Mouse (Mus musculus) hindbrain, embryonic 16.5 days (tissue): Measurements from ENCODE around the gene Speer4d. TPM values are rescaled to one million over a fixed set of nuclear protein-coding genes. Genes with fewer than 3 reads are reported as not detected.
"Not testable (repeated sequence)": the region's sequence is repeated elsewhere in the genome, so short reads cannot be mapped to it uniquely, and the experiment has no call there.

ENCODE experiments used
- ATAC-seq: fragments of 200-750 bp; cut with Nextera tagmentation; 2 replicates; pipeline ENCODE4 v1.8.0; 2017; ENCODE audit warnings: moderate TSS enrichment, moderate library complexity
- H3K27ac ChIP-seq: fragments of 300-500 bp; sonication (generic); 2 replicates; pipeline ENCODE4 v1.5.1; 2014; ENCODE audit warnings: low read depth, mild to moderate bottlenecking, control low read depth, low read length, moderate library complexity
- H3K27me3 ChIP-seq: fragments of 300-500 bp; sonication (generic); replicated peaks from 2 replicates; pipeline ENCODE4 v1.6.1; 2014; ENCODE audit warnings: low read length; ENCODE audit not compliant: control insufficient read depth, insufficient read depth
- H3K36me3 ChIP-seq: fragments of 300-500 bp; sonication (generic); 2 replicates; pipeline ENCODE4 v1.6.1; 2014; ENCODE audit warnings: mild to moderate bottlenecking, low read length, moderate library complexity, mixed read lengths; ENCODE audit not compliant: control insufficient read depth, insufficient read depth
- H3K4me1 ChIP-seq: fragments of 300-500 bp; sonication (generic); 2 replicates; pipeline ENCODE4 v1.6.1; 2014; ENCODE audit warnings: low read depth, low read length; ENCODE audit not compliant: control insufficient read depth, insufficient read depth
- H3K4me2 ChIP-seq: fragments of 300-500 bp; sonication (generic); 2 replicates; pipeline ENCODE4 v1.6.1; 2014; ENCODE audit warnings: mild to moderate bottlenecking, low read length, control low read depth, moderate library complexity
- H3K4me3 ChIP-seq: fragments of 300-500 bp; sonication (generic); 2 replicates; pipeline ENCODE4 v1.5.1; 2014; ENCODE audit warnings: mild to moderate bottlenecking, low read length, control low read depth, moderate library complexity
- H3K9ac ChIP-seq: fragments of 300-500 bp; sonication (generic); 2 replicates; pipeline ENCODE4 v1.6.1; 2014; ENCODE audit warnings: low read depth, mild to moderate bottlenecking, control low read depth, low read length, moderate library complexity
- H3K9me3 ChIP-seq: fragments of 300-500 bp; sonication (generic); 2 replicates; pipeline ENCODE4 v1.6.1; 2014; ENCODE audit warnings: mild to moderate bottlenecking, low read length, moderate library complexity; ENCODE audit not compliant: control insufficient read depth
- WGBS: fragments of 180-500 bp; shearing (Covaris S2); extraction: QIAGEN DNeasy Blood & Tissue Kit; methylation state at CpG from one replicate; pipeline ENCODE4 v1.1.7; 2014; 5-methylcytosine and 5-hydroxymethylcytosine counted together
- polyA plus RNA-seq: library from polyadenylated mRNA; unstranded; fragments of >200 nt; fragmentation: Nextera tagmentation; extraction: Ambion mirVana; gene quantifications from 2 replicates; pipeline ENCODE4 v1.2.1, GENCODE M21; 2015

Gene Speer4d
- not detected in 2 replicates for polyA plus RNA-seq

GRCm38 (mm10) chr5:15618764-15619163 is at the start of gene Speer4d:
Gene Speer4d, plus strand, starts transcription at chr5:15619064.
- not testable (repeated sequence) for H3K27ac ChIP-seq, H3K4me2 ChIP-seq, H3K4me1 ChIP-seq, H3K9ac ChIP-seq, ATAC-seq, H3K27me3 ChIP-seq, H3K9me3 ChIP-seq, H3K4me3 ChIP-seq, H3K36me3 ChIP-seq
- 66% methylated on average over 1 of the region's 1 CpGs for WGBS

GRCm38 (mm10) chr5:15573735-15574134 is 45.1 kb upstream of the Speer4d start:
- not testable (repeated sequence) for H3K36me3 ChIP-seq, H3K27me3 ChIP-seq, H3K9ac ChIP-seq, H3K4me3 ChIP-seq, H3K4me1 ChIP-seq, ATAC-seq, H3K4me2 ChIP-seq, H3K9me3 ChIP-seq, H3K27ac ChIP-seq

GRCm38 (mm10) chr5:15577033-15577432 is 41.8 kb upstream of the Speer4d start, which contains the start of gene Gm21083:
Gene Gm21083, plus strand, starts transcription at chr5:15577333.
- not testable (repeated sequence) for H3K27me3 ChIP-seq, H3K36me3 ChIP-seq, H3K4me1 ChIP-seq, H3K4me3 ChIP-seq, H3K9me3 ChIP-seq, ATAC-seq, H3K27ac ChIP-seq, H3K4me2 ChIP-seq, H3K9ac ChIP-seq
- no CpG with 5 or more reads among the region's 1 CpGs for WGBS

GRCm38 (mm10) chr5:15586351-15586750 is 32.5 kb upstream of the Speer4d start:
- not testable (repeated sequence) for H3K4me3 ChIP-seq, H3K9me3 ChIP-seq, H3K27me3 ChIP-seq, H3K36me3 ChIP-seq, ATAC-seq, H3K27ac ChIP-seq, H3K4me1 ChIP-seq, H3K9ac ChIP-seq, H3K4me2 ChIP-seq

- H3K4me2 ChIP-seq, H3K4me3 ChIP-seq: not testable (repeated sequence)
Measured at GRCm38 (mm10) chr5:15588291-15588690, 30.6 kb upstream of the Speer4d start.

GRCm38 (mm10) chr5:15590635-15591034 is 28.2 kb upstream of the Speer4d start:
- H3K27me3 ChIP-seq, ATAC-seq, H3K27ac ChIP-seq, H3K36me3 ChIP-seq, H3K9me3 ChIP-seq, H3K9ac ChIP-seq, H3K4me1 ChIP-seq, H3K4me2 ChIP-seq, H3K4me3 ChIP-seq: not testable (repeated sequence)
- WGBS = 65% methylated on average over 5 of the region's 5 CpGs

More at GRCm38 (mm10) chr5:15588291-15588690, 30.6 kb upstream of the Speer4d start:
- not testable (repeated sequence) for H3K27ac ChIP-seq, H3K36me3 ChIP-seq, ATAC-seq, H3K4me1 ChIP-seq, H3K9me3 ChIP-seq, H3K27me3 ChIP-seq, H3K9ac ChIP-seq
- 31% methylated on average over 6 of the region's 6 CpGs for WGBS

GRCm38 (mm10) chr5:15591577-15591976 is 27.3 kb upstream of the Speer4d start:
- H3K9ac ChIP-seq, H3K4me1 ChIP-seq, H3K9me3 ChIP-seq, H3K4me3 ChIP-seq, H3K36me3 ChIP-seq, H3K27ac ChIP-seq, H3K27me3 ChIP-seq, ATAC-seq, H3K4me2 ChIP-seq: not testable (repeated sequence)
- 79% methylated on average over 2 of the region's 2 CpGs for WGBS

- not testable (repeated sequence) for ATAC-seq, H3K4me2 ChIP-seq
Measured at GRCm38 (mm10) chr5:15598831-15599230, 20.0 kb upstream of the Speer4d start.

GRCm38 (mm10) chr5:15600342-15600741 is 18.5 kb upstream of the Speer4d start:
- not testable (repeated sequence) for H3K36me3 ChIP-seq, H3K4me3 ChIP-seq, ATAC-seq, H3K27me3 ChIP-seq, H3K4me1 ChIP-seq, H3K9ac ChIP-seq, H3K4me2 ChIP-seq, H3K27ac ChIP-seq
- 43% methylated on average over 4 of the region's 4 CpGs for WGBS
- peaks cover 12% of the 10 kb centered on the region for H3K9me3 ChIP-seq

More at GRCm38 (mm10) chr5:15598831-15599230, 20.0 kb upstream of the Speer4d start:
- not testable (repeated sequence) for H3K4me1 ChIP-seq, H3K27me3 ChIP-seq, H3K36me3 ChIP-seq, H3K4me3 ChIP-seq, H3K27ac ChIP-seq, H3K9ac ChIP-seq
- peaks cover 12% of the 10 kb centered on the region for H3K9me3 ChIP-seq

GRCm38 (mm10) chr5:15601481-15601880 is 17.4 kb upstream of the Speer4d start:
- not testable (repeated sequence) for H3K27me3 ChIP-seq, H3K4me3 ChIP-seq, H3K27ac ChIP-seq, H3K9ac ChIP-seq, H3K36me3 ChIP-seq, H3K4me1 ChIP-seq, ATAC-seq, H3K4me2 ChIP-seq
- WGBS = 63% methylated on average over 5 of the region's 5 CpGs
- H3K9me3 ChIP-seq = peaks cover 12% of the 10 kb centered on the region
